Mouse (Mus musculus) gastrocnemius, adult 2 months (tissue): ENCODE measurements around the gene Tbc1d10a. TPM values are rescaled to one million over a fixed set of nuclear protein-coding genes. Genes with fewer than 3 reads are reported as not detected.

Experiments
- DNase-seq: peaks from one replicate; pipeline ENCODE4 v3.0.0; 2022
- H3K27ac ChIP-seq: fragments of 200-600 bp; 2 replicates; pipeline ENCODE4 v1.8.1; 2022; ENCODE audit warnings: mild to moderate bottlenecking
- H3K4me3 ChIP-seq: fragments of 200-600 bp; 2 replicates; pipeline ENCODE4 v1.8.1; 2022; ENCODE audit warnings: mild to moderate bottlenecking, moderate library complexity
- CTCF ChIP-seq: fragments of 200-600 bp; IDR thresholded peaks from 2 replicates; pipeline ENCODE4 v1.8.1; 2022; ENCODE audit warnings: antibody characterized with exemption, mild to moderate bottlenecking, moderate library complexity
- intact Hi-C: fragments of 180-260 bp; cut with DNase I; formaldehyde crosslinking; loops from one replicate; pipeline ENCODE4 v1.15.1; 2025
- microRNA-seq: library from miRNA; unstranded; fragments of <30 nt; microRNA quantifications from one replicate; pipeline ENCODE4 v1.2.0, GENCODE M21; 2021
- total RNA-seq, 2 experiments: library from RNA; stranded (reverse); gene quantifications; 2 replicates each; pipeline ENCODE4 v1.2.3; 2021

Tbc1d10a gene
- total RNA-seq, 2 experiments from 2014 or later, result 3.1 to 5.2 TPM

DNA sequence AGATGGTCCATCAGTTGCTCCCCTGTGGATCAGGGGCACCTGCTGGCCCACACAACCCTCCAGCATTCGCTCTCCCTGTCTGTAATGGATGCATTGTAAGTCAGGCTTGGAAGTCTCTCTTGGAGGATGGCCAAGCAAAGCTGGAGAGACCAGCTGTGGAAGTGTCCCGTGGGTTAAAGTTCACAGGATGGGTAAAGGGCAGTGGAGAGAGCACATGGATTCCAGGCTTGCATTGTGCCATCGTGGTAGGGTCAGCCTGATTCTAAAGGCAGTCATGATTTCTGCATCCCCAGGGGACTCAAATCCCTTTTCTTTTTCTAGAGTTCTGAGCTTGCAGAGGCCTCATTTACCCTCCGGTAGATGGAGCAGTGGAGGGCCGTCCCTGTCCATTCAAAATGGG is 71.2 kb downstream of the Tbc1d10a start:
- no peak overlapping the region for H3K4me3 ChIP-seq
- no peak for DNase-seq
- TF ChIP-seq CTCF, result no peak
- no peak overlapping the region for H3K27ac ChIP-seq
- intact Hi-C loops, result loop anchor here (1.0 kb wide), 1 partner anchor 37 kb away; no protein-coding TSS in a partner anchor

DNA sequence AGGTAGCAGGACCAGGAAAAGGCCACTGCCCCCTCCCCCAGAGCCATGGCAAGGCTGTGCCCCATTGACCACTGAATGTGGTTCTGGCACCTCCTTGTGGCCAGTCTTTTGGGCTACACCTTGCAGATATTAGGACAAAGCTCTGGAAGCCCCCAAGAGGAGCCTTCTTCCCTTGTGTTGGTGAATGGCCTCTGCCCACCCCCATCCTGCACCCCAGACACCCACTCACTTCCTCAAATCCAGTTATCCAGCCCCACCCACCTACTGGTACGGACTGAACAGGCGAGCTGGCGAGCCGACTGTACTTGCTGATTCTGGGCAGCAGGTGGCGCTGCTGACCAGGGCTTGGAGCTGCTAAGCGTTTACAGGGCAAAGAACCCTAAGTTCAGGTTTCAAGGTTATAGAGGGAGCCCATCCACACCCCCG is 72.1 kb downstream of the Tbc1d10a start:
- peak; percentile 98 for TF ChIP-seq CTCF
- intact Hi-C loops, result loop anchor here (1.0 kb wide), 2 partner anchors 38 to 164 kb away; no protein-coding TSS in a partner anchor
- DNase-seq, result peak; percentile 85

DNA sequence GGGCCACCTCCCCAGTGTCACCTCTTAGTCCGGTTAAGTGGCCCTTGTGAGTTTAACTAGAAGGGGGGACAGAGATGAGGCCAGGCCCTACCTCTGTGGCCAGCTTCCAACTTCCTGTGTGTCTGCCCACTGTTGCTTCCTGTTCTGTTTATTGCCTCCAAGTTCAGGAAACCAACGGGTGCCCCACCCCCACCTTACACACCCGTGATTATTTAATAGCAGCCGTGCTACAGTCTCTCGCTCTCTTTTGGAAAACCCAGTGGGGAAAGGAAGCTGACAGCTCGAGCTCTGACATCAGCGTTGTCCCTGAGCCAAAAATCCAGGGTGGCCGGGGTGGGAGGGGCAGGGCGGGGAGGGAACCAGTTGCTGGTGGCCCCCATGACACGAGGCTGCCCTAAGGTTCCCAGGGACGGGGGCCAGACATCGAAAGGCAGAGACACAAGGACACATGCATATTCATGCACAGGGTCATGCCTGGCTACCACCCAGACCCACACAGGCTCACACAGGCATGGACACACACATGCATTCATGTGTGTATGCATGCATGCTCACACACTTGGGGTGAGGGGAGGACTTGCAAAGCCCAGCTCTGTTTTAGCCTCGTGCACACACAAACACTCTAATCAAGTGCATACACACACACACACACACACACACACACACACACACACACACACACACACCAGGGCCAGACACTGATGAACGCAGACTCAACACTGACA is 74.0 kb downstream of the Tbc1d10a start:
- intact Hi-C loops, result no loop called here
- Histone ChIP-seq H3K27ac (peak overlapping the region; percentile 56; the same call in 1 of the 2 replicates), H3K4me3 (peak overlapping the region; percentile 34)
- no peak for TF ChIP-seq CTCF
- peak; percentile 62 for DNase-seq

More for the DNA sequence above, 72.1 kb downstream of the Tbc1d10a start:
- H3K27ac ChIP-seq, result no peak overlapping the region
- H3K4me3 ChIP-seq, result peak overlapping the region; percentile 61

DNA sequence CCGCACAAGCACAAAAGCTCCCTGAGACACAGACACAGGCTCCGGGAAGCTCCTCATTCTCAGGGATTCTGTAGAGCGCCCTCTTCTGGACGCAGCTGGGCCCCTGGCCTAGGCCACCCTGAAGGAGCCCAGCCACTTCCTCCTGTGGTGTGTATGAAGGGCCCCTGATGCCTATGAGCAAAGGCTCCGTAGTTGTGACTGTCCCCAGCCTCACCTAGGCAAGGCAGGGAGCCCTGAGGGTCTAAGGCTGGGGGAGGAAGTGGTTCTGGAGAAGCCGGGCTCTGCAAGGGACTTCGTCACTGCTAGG is 74.6 kb downstream of the Tbc1d10a start:
- Histone ChIP-seq H3K27ac (peak overlapping the region; percentile 38; the same call in 1 of the 2 replicates), H3K4me3 (no peak overlapping the region)
- DNase-seq, result peak; percentile 69
- intact Hi-C loops, result no loop called here
- TF ChIP-seq CTCF, result peak; percentile 60

DNA sequence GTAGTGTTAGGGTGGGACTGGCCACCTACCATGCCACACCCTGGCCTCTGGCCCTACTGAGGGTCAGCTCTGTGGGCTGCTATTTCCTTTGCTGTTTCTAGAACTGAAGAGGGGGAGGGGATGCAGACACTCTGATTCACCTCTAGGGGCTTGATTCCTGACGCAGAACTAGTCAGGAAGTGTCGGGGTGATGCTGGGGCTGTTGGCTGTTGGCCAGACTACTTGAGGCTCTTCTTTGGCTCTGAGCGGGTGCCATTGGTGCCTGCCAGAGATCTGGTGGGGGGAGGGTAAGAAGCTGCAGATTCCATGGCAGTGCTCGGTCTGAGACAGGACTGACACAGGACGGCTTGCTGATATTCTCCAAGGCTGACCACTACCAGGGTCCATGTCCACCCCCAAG is 75.4 kb downstream of the Tbc1d10a start:
- no peak overlapping the region for H3K4me3 ChIP-seq
- intact Hi-C loops, result no loop called here
- no peak for DNase-seq
- TF ChIP-seq CTCF, result no peak
- H3K27ac ChIP-seq, result no peak overlapping the region

DNA sequence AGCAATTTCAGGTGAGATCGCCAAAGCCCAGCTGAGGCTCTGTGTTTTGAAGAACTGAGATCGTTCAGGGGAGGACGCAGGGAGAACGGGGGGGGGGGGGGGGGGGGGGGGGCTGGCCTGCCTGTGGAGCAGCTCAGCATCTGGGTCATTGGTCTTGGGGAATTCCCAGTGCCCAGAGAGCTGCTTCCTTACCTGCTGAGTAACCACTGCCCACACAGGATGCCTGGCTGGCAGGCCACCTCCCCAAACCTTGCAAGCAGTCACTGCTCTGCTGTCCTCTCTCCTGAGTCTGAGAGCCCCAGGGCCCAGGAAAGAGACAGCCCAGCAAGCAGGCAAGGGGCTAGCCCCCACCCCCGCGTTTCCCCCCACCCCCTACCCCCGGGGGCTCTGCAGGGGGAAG is 76.3 kb downstream of the Tbc1d10a start:
- no peak for TF ChIP-seq CTCF
- no peak for DNase-seq
- H3K27ac ChIP-seq, result no peak overlapping the region
- intact Hi-C loops, result no loop called here
- no peak overlapping the region for H3K4me3 ChIP-seq

DNA sequence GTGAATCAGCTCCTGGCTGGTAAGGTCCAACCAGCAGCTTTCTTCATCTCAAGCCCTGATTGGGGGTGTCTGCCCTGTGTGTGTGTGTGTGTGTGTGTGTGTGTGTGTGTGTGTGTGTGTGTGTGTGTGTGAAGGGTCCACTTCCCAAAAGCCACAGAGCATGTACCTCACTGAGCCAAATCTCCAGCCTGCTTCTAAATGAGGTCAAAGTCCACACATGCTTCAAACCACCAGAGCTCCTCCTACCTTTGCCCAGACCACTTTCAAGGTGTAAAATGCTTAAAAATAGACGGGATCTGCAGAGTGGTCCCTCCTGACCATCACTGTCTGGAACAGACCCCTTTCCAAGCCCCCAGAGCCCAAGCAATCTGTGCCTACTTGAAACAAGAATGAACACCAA is 76.7 kb downstream of the Tbc1d10a start:
- TF ChIP-seq CTCF, result no peak
- DNase-seq, result no peak
- Histone ChIP-seq H3K4me3 (no peak overlapping the region), H3K27ac (peak overlapping the region; percentile 21; the same call in 1 of the 2 replicates)
- intact Hi-C loops, result no loop called here

DNA sequence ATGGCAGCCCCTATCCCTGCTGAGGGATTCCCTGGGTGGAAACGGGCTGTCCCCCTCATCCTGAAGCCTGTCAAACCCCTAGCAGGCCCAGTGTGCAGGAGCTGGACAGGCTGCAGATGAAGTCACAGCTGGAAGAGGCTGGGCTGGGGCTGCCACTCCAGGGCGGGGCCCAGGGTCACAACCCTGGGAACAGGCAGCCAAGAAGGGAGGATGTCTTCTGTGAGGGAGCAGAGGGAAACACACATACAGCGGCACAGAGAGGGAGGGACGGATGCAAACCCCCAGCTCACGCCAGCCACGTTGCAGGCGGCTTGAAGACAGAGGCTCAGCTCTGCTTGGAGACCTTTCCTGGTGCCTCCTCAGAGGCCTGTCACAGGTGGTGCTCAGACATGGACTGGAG is 77.5 kb downstream of the Tbc1d10a start:
- DNase-seq, result peak; percentile 80
- TF ChIP-seq CTCF, result no peak
- Histone ChIP-seq H3K4me3 (peak overlapping the region; percentile 59), H3K27ac (peak overlapping the region; percentile 76)
- intact Hi-C loops, result no loop called here

Small RNA genes lying within 50 kb of the gene (microRNA-seq; reads per million reads assigned to microRNA genes)
- gene Mir3060, result not detected

Other genes with a start within 250 kb of the Tbc1d10a start
- 10 to 100 TPM; 32.8 to 33.7 TPM for gene Pes1, start 222.8 kb upstream of the Tbc1d10a start, total RNA-seq
- not detected for gene 4930556J24Rik, start 210.0 kb upstream of the Tbc1d10a start, total RNA-seq
- under 1 TPM in 1 of 2 experiments, not detected in 1; 0.20 TPM for gene Gal3st1, start 203.2 kb upstream of the Tbc1d10a start, total RNA-seq
- not detected for gene Sec14l4, start 155.3 kb upstream of the Tbc1d10a start, total RNA-seq
- gene Sec14l3, start 121.9 kb upstream of the Tbc1d10a start, total RNA-seq, result not detected
- 10 to 100 TPM; 38.9 to 72.9 TPM for gene Mtfp1, start 91.3 kb upstream of the Tbc1d10a start, total RNA-seq
- gene Sec14l2, start 63.4 kb upstream of the Tbc1d10a start, total RNA-seq, result under 1 TPM; 0.22 to 0.36 TPM
- 1 to 10 TPM; 4.6 to 6.3 TPM for gene Rnf215, start 51.6 kb upstream of the Tbc1d10a start, total RNA-seq
- 1 to 10 TPM; 3.2 to 3.4 TPM for gene Ccdc157, start 26.5 kb upstream of the Tbc1d10a start, total RNA-seq
- gene Sf3a1, start 26.4 kb upstream of the Tbc1d10a start, total RNA-seq, result 10 to 100 TPM; 13.9 to 19.6 TPM
- 1 to 10 TPM; 2.0 to 2.6 TPM for gene Castor1, start 31.4 kb downstream of the Tbc1d10a start, total RNA-seq
- not detected for gene Osm, start 49.6 kb downstream of the Tbc1d10a start, total RNA-seq
- under 1 TPM; 0.17 to 0.23 TPM for gene Lif, start 70.8 kb downstream of the Tbc1d10a start, total RNA-seq